Mouse (Mus musculus): ENCODE measurements around the gene Srrm2.

DNA sequence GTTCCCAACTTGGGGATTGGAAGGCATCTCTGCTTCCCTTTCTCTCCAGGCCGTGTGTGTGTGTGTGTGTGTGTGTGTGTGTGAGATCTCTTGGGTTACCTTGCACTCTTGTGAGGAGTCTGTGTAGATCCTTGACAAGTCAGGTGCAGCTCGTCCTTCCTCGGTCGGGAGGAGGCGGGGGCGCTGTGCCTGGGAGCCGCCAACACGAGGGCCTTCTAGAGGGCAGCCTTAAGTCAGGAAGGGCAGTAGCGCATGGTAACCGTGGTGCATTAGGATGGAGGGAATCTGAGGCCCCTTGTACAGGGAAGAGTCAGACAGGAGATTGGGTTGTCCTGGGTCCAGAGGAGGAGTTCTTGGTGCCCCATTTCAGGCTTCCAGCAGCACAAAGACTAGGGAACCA lies 14.1 kb upstream of the Srrm2 start:
- TF ChIP-seq CTCF (IDR thresholded peaks at IDR 0.05; ENCODE audit: low read depth) (no peak), EP300 (IDR thresholded peaks at IDR 0.05; ENCODE audit: low read depth) (no peak)

All from liver, postnatal 0 days (tissue).